Mouse (Mus musculus) embryo, embryonic 11 days (tissue): ENCODE data around the gene Olfr707.
"Not testable (repeated sequence)": the region's sequence is repeated elsewhere in the genome, so short reads cannot be mapped to it uniquely, and the experiment has no call there.

ENCODE experiments used
- DNase-seq: peaks from one replicate; pipeline ENCODE4 v3.0.0-alpha.2; 2015

Gene Olfr707

GRCm38 (mm10) chr7:106901141-106901540 is at the start of gene Olfr707:
TSS of gene Olfr707 (minus strand) at chr7:106901241.
- not testable (repeated sequence) for DNase-seq

GRCm38 (mm10) chr7:106948212-106948611 is 47.2 kb upstream of the Olfr707 start, which contains the start of gene Olfr710:
TSS of gene Olfr710 (minus strand) at chr7:106948312.
- DNase-seq = no peak

- DNase-seq = no peak
Measured at GRCm38 (mm10) chr7:106932119-106932518, 31.1 kb upstream of the Olfr707 start, which contains the start of gene Olfr709-ps1. TSS of gene Olfr709-ps1 (minus strand) at chr7:106932219.

GRCm38 (mm10) chr7:106920961-106921360 is 19.9 kb upstream of the Olfr707 start:
- DNase-seq = not testable (repeated sequence)

- no peak for DNase-seq
Measured at GRCm38 (mm10) chr7:106907676-106908075, 6.6 kb upstream of the Olfr707 start, which contains the start of gene Olfr1532-ps1. TSS of gene Olfr1532-ps1 (plus strand) at chr7:106908001.

- no peak for DNase-seq
Measured at GRCm38 (mm10) chr7:106888062-106888461, 13.0 kb downstream of the Olfr707 start, which contains the start of gene Olfr706. TSS of gene Olfr706 (minus strand) at chr7:106888162.

- DNase-seq = no peak
Measured at GRCm38 (mm10) chr7:106876791-106877190, 24.2 kb downstream of the Olfr707 start, which contains the start of gene Olfr705. TSS of gene Olfr705 (minus strand) at chr7:106876891.

- DNase-seq = no peak
Measured at GRCm38 (mm10) chr7:106862885-106863284, 38.2 kb downstream of the Olfr707 start, which contains the start of gene Olfr704. TSS of gene Olfr704 (plus strand) at chr7:106863185.

GRCm38 (mm10) chr7:106843060-106843459 is 58.0 kb downstream of the Olfr707 start, which contains the start of gene Olfr703:
TSS of gene Olfr703 (plus strand) at chr7:106843360.
- DNase-seq = no peak
